ENCODE assay signal across 7 mouse cellular contexts in the genomic region with DNA sequence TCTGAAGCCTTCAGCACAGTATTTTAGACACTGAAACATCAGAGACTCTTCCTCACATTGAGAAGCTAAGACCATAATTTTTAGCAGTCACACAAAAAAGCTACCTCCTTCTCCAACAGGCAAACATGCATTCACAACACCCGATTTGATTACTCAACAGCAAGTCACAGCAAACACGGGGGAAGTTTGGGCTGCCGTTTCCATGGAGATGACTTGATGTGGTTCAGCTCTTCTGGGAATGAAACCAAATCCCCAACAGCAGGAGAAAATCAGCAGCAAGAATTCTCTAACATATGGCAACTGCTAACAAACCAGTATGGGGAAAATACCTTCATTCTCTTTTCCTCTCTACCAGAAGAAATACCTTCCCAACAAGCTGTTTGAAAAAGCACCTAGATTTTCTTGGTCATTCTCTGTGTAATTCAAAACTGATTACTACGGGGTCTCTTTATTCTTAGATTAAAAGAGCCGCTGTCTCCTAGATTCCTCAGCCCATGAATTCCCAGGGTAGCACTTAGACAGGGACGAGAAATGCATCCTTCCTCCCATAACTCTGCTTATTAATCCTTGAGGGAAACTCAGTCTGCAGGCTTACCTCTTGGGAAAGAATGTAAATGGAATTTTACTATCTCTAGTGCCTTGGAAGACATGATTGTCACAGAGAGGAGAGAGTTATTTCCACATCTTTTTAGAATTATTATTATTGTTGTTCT.
A peak's percentile ranks its signal among the peaks of the same experiment; 100 is the strongest.
DNase-seq lines count a peak whose midpoint lies in the region; ATAC-seq lines count a peak whose summit lies in the region.

No protein-coding gene starts in this region.

- peak; percentile 91 for ATAC-seq in common myeloid progenitor, adult 5-6 weeks (replicated peaks; ENCODE audit: low read depth, poor library complexity, severe bottlenecking)
- peak; percentile 99 for ATAC-seq in granulocyte monocyte progenitor cell, adult 5-6 weeks (replicated peaks; ENCODE audit: poor library complexity, severe bottlenecking)

- DNase-seq in brain, embryonic 18.5 days (ENCODE audit: low read depth, low spot score): peak; percentile 87
- peak; percentile 75 for DNase-seq in layer of hippocampus, adult 9-10 months (ENCODE audit: low spot score)
- DNase-seq in lung, postnatal 36 days: peak; percentile 60
- peak; percentile 80 for DNase-seq in right cerebral cortex, postnatal 25 days
- DNase-seq in spleen, adult 12 weeks (ENCODE audit: low spot score): no peak
